Mouse (Mus musculus) heart, embryonic 11.5 days (tissue): Measurements from ENCODE around the gene Rrm1. TPM values are rescaled to one million over a fixed set of nuclear protein-coding genes. Genes with fewer than 3 reads are reported as not detected.

Experiments
- ATAC-seq: fragments of 200-750 bp; cut with Nextera tagmentation; replicated peaks from 2 replicates; pipeline ENCODE4 v1.8.0; 2017; ENCODE audit warnings: moderate library complexity; ENCODE audit not compliant: insufficient number of reproducible peaks, low FRiP score, low TSS enrichment
- H3K27ac ChIP-seq: fragments of 300-500 bp; sonication (generic); 2 replicates; pipeline ENCODE4 v1.5.1; 2014; ENCODE audit warnings: mild to moderate bottlenecking, low read depth, low read length
- H3K27me3 ChIP-seq: fragments of 300-500 bp; sonication (generic); 2 replicates; pipeline ENCODE4 v1.6.1; 2014; ENCODE audit warnings: mild to moderate bottlenecking, low read length, mixed read lengths; ENCODE audit not compliant: control insufficient read depth, insufficient read depth
- H3K36me3 ChIP-seq: fragments of 300-500 bp; sonication (generic); 2 replicates; pipeline ENCODE4 v1.6.1; 2014; ENCODE audit warnings: mild to moderate bottlenecking, low read length, moderate library complexity, mixed read lengths; ENCODE audit not compliant: control insufficient read depth, insufficient read depth
- H3K4me1 ChIP-seq: fragments of 300-500 bp; sonication (generic); 2 replicates; pipeline ENCODE4 v1.6.1; 2014; ENCODE audit warnings: low read length; ENCODE audit not compliant: control insufficient read depth, insufficient read depth
- H3K4me2 ChIP-seq: fragments of 300-500 bp; sonication (generic); 2 replicates; pipeline ENCODE4 v1.6.1; 2014; ENCODE audit warnings: mild to moderate bottlenecking, moderate library complexity
- H3K4me3 ChIP-seq: fragments of 300-500 bp; sonication (generic); 2 replicates; pipeline ENCODE4 v1.5.1; 2014; ENCODE audit warnings: low read depth, low read length
- H3K9ac ChIP-seq: fragments of 300-500 bp; sonication (generic); 2 replicates; pipeline ENCODE4 v1.6.1; 2014; ENCODE audit warnings: mild to moderate bottlenecking, low read depth, low read length, moderate library complexity
- H3K9me3 ChIP-seq: fragments of 300-500 bp; sonication (generic); replicated peaks from 2 replicates; pipeline ENCODE4 v1.6.1; 2016; ENCODE audit warnings: low read length; ENCODE audit not compliant: control insufficient read depth
- WGBS: fragments of 180-500 bp; shearing (Covaris S2); extraction: QIAGEN DNeasy Blood & Tissue Kit; methylation state at CpG from one replicate; pipeline ENCODE4 v1.1.7; 2014; ENCODE audit not compliant: insufficient replicate concordance; 5-methylcytosine and 5-hydroxymethylcytosine counted together
- polyA plus RNA-seq: library from polyadenylated mRNA; unstranded; fragments of >200 nt; fragmentation: Nextera tagmentation; extraction: Ambion mirVana; gene quantifications from 2 replicates; pipeline ENCODE4 v1.2.1, GENCODE M21; 2014

Gene Rrm1
- polyA plus RNA-seq, 1 experiment from 2014 or later: 160 TPM

GRCm38 (mm10) chr7:102517051-102517335, 75.5 kb downstream of the Rrm1 start:
- Histone ChIP-seq H3K36me3 (no peaks in the 10 kb centered on the region), H3K4me1 (no peaks in the 10 kb centered on the region), H3K4me3 (no peak overlapping the region), H3K9ac (no peak overlapping the region), H3K4me2 (no peak overlapping the region), H3K9me3 (no peaks in the 10 kb centered on the region), H3K27ac (no peak overlapping the region), H3K27me3 (peaks cover 7% of the 10 kb centered on the region; the same call in 1 of the 2 replicates)
- ATAC-seq: no peak
- 72% methylated on average over 2 of the region's 2 CpGs for WGBS

Other genes with a start within 250 kb of the Rrm1 start
- gene Nup98, start 231.5 kb upstream of the Rrm1 start, polyA plus RNA-seq: 36.1 and 36.5 TPM in 2 replicates
- 52.0 and 53.5 TPM in 2 replicates for gene Pgap2, start 231.5 kb upstream of the Rrm1 start, polyA plus RNA-seq
- gene Rhog, start 185.6 kb upstream of the Rrm1 start, polyA plus RNA-seq: 47.5 and 59.6 TPM in 2 replicates
- gene Stim1, start 173.9 kb upstream of the Rrm1 start, polyA plus RNA-seq: 9.1 and 13.5 TPM in 2 replicates
- gene Olfr543, start 40.0 kb downstream of the Rrm1 start, polyA plus RNA-seq: 1.0 TPM in 1 of 2 replicates, not detected in the other
- gene Olfr544, start 46.6 kb downstream of the Rrm1 start, polyA plus RNA-seq: 0.07 and 0.13 TPM in 2 replicates
- gene Olfr545, start 57.9 kb downstream of the Rrm1 start, polyA plus RNA-seq: not detected in 2 replicates
- not detected in 2 replicates for gene Olfr547, start 93.1 kb downstream of the Rrm1 start, polyA plus RNA-seq
- gene Olfr548-ps1, start 99.2 kb downstream of the Rrm1 start, polyA plus RNA-seq: not detected in 2 replicates
- not detected in 2 replicates for gene Olfr549, start 108.2 kb downstream of the Rrm1 start, polyA plus RNA-seq
- gene Trim21, start 123.8 kb downstream of the Rrm1 start, polyA plus RNA-seq: 0.63 and 0.73 TPM in 2 replicates
- gene Olfr550, start 129.7 kb downstream of the Rrm1 start, polyA plus RNA-seq: not detected in 2 replicates
- gene Olfr551, start 150.2 kb downstream of the Rrm1 start, polyA plus RNA-seq: not detected in 2 replicates
- not detected in 2 replicates for gene Olfr552, start 156.1 kb downstream of the Rrm1 start, polyA plus RNA-seq
- gene Olfr553, start 176.5 kb downstream of the Rrm1 start, polyA plus RNA-seq: not detected in 2 replicates
- not detected in 2 replicates for gene Olfr554, start 196.7 kb downstream of the Rrm1 start, polyA plus RNA-seq
- not detected in 2 replicates for gene Olfr555, start 217.1 kb downstream of the Rrm1 start, polyA plus RNA-seq
- not detected in 2 replicates for gene Olfr556, start 223.2 kb downstream of the Rrm1 start, polyA plus RNA-seq
- 14.0 and 16.5 TPM in 2 replicates for gene Trim68, start 245.6 kb downstream of the Rrm1 start, polyA plus RNA-seq